Mouse (Mus musculus): ENCODE data around the gene Otud7b.
A peak's percentile ranks its signal among the peaks of the same experiment; 100 is the strongest.

Gene Otud7b

GRCm38 (mm10) chr3:96104261-96105065 lies at the start of gene Otud7b:
TSS of gene Otud7b (plus strand) at chr3:96104527.
- DNase-seq (ENCODE audit: low read depth in 1 of 2, low spot score in 2 of 2), result peak in 1 of 2 experiments; percentile 23

DNA sequence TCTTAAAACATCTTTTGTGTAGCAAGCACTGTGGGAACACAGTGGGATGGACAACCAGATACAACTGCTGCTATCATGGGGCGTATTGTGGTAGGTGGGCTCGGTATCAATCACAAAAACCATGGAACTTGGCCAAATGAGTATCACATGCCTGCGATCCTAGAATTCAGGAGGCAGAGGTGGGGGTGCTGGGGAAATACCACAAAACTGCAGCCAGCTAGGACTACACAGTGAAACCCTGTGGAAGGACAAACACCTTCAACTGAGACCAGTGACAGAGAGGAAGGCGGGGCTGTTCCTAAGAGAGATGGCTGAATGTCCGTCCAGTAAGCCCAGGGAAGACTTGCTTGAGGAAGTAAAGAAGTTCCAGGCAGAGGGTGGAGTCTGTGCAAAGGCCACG lies 49.0 kb upstream of the Otud7b start:
- no peak for DNase-seq (ENCODE audit: low read depth in 1 of 2, low spot score in 2 of 2)

GRCm38 (mm10) chr3:96056031-96056430 lies 48.3 kb upstream of the Otud7b start:
- no peak for DNase-seq (ENCODE audit: low read depth in 1 of 2, low spot score in 2 of 2)

DNA sequence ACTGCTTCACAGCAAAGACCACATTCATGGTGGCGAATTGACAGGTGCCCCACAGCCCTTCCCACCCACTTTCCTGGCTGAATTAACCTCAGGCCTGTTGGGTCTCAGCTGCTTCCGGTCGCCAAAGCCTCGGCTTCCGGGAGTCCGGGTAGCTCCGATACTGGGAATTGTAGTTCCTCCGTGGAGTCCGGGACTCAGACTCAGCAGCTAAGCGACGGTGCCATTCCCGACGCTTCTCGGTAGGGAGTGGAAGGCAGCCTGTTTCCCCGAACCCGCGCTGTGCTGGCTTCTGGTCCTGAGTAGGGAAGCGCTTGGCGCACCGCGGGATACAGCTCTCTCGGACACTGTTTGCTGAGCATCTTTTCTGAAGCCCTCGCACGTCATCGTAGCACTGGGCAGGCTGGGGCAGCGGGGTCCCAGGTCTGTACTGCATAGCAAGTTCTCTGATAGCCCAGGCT lies 46.6 kb upstream of the Otud7b start:
- DNase-seq (ENCODE audit: low read depth in 1 of 2, low spot score in 2 of 2), result peak; percentile 50 to 71

DNA sequence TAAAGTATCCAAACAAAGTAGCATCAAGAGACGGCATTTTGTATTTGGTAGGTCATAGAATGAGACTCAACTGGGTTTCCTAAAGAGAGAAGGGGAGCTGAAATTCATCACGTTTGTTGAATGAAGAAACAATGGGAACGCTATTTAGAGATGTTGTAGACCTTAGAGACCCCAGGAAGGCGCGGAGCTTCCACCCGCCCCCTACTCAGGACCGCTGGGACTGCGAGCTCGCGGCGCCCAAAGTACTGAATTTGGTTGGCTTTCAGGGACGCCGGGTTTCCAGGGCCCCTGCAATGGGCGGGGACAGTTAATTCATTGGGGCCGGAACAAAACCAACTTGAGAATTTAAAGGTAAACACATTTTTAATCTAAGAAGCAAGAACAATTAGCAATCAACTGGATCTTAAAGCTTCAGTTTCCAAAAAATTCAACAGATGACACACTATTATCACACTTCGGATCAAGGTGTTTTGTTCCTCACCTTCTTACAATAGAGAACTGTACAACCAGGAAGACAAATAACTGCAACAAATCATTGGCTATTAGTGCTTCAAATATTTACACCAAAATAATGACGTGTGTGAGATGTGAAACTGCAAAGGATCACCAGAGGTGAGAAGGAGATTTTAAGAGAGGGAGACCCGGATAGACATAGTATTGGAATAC lies 46.0 kb upstream of the Otud7b start, which contains the start of gene Vps45:
Vps45 (minus strand) TSS at position 236 of the 666 bp plus-strand sequence.
- no peak for DNase-seq (ENCODE audit: low read depth in 1 of 2, low spot score in 2 of 2)

GRCm38 (mm10) chr3:96060146-96060545 lies 44.2 kb upstream of the Otud7b start:
- no peak for DNase-seq (ENCODE audit: low read depth in 1 of 2, low spot score in 2 of 2)

GRCm38 (mm10) chr3:96063299-96063698 lies 41.0 kb upstream of the Otud7b start:
- DNase-seq (ENCODE audit: low read depth in 1 of 2, low spot score in 2 of 2), result no peak

GRCm38 (mm10) chr3:96064217-96064616 lies 40.1 kb upstream of the Otud7b start:
- DNase-seq (ENCODE audit: low read depth in 1 of 2, low spot score in 2 of 2), result no peak

GRCm38 (mm10) chr3:96065147-96065546 lies 39.2 kb upstream of the Otud7b start:
- no peak for DNase-seq (ENCODE audit: low read depth in 1 of 2, low spot score in 2 of 2)

GRCm38 (mm10) chr3:96065754-96066375 lies 38.5 kb upstream of the Otud7b start:
- no peak for DNase-seq (ENCODE audit: low read depth in 1 of 2, low spot score in 2 of 2)

DNA sequence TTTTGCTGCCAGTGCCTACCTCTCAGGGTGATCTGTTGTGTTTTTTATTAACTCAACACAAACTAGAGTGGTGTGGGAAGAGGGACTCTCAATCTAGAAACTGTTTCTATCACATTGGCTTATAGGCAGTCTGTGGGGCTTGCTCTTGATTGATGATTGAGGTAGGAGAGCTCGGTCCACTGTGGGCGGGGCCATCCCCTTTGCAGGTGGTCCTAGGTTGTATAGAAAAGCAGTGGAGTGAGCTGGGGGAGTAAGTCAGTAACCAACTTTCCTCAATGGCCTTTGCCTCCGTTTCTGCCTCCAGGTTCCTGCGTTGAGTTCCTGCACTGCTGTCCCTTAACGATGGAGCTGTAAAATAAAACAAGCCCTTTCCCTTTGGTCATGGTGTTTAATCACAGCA lies 37.6 kb upstream of the Otud7b start:
- DNase-seq (ENCODE audit: low read depth in 1 of 2, low spot score in 2 of 2), result no peak

GRCm38 (mm10) chr3:96069046-96069445 lies 35.3 kb upstream of the Otud7b start:
- DNase-seq (ENCODE audit: low read depth in 1 of 2, low spot score in 2 of 2), result no peak

DNA sequence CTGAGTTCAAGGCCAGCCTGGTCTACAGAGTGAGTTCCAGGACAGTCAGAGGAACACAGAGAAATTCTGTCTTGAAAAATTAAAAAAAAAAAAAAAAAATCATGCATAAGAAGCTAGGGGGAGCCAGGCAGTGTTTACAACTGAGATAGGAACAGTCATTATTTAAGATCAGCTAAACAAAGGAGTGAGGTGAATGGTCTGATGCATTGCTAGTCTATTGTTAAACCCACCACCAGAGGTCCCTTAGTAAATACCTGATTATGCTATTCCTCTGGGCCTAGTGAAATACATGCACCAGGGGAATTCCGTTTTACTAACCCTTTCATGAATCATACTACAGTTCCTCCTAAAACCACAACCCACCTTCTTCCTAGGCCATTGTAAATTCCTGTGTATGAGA lies 34.8 kb upstream of the Otud7b start:
- DNase-seq (ENCODE audit: low read depth in 1 of 2, low spot score in 2 of 2), result no peak

GRCm38 (mm10) chr3:96070241-96070640 lies 34.1 kb upstream of the Otud7b start:
- no peak for DNase-seq (ENCODE audit: low read depth in 1 of 2, low spot score in 2 of 2)

- DNase-seq (ENCODE audit: low read depth in 1 of 2, low spot score in 2 of 2), result no peak
Measured at GRCm38 (mm10) chr3:96072921-96073486, 31.3 kb upstream of the Otud7b start.

DNA sequence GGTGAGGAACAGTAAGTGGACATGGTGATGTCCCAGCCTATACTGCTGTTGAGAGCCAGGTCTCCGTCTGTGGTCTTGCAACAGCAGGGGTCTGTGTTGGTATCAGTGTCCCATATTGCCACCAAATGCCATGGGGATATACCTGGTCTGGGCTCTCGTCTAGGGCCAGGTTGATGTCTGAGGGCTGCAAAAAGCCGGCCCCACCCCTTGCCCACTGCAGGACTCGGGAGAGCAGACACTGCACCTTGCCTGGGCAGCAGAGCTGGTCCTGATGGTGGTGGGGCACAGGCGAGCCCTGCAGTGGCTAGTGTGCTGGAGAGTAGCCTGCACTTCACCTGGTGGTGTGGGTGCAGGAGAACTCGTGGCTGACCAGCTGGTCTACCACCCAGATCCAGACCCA lies 26.3 kb upstream of the Otud7b start:
- no peak for DNase-seq (ENCODE audit: low read depth in 1 of 2, low spot score in 2 of 2)

DNA sequence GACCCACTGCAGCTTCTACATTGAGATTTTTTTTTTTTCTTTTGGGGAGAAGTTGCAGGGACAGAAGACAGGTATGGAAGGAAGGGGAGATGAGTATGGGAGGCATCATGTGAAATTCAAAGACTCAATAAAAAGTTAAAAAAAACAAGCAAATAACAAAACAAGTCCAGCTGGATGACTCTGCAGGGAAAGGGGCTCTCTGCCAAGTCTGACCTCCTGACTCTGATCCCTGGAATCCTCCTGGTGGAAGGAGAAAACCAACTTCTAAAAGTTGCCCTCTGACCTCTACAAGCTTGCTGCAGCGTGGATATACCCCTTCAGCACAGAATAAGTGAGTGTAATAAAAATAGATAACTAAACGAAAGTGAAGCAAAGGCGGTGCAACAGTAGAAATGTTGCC lies 25.6 kb upstream of the Otud7b start:
- no peak for DNase-seq (ENCODE audit: low read depth in 1 of 2, low spot score in 2 of 2)

GRCm38 (mm10) chr3:96081006-96081405 lies 23.3 kb upstream of the Otud7b start:
- DNase-seq (ENCODE audit: low read depth in 1 of 2, low spot score in 2 of 2), result no peak

- no peak for DNase-seq (ENCODE audit: low read depth in 1 of 2, low spot score in 2 of 2)
Measured at GRCm38 (mm10) chr3:96081650-96082049, 22.7 kb upstream of the Otud7b start.

DNA sequence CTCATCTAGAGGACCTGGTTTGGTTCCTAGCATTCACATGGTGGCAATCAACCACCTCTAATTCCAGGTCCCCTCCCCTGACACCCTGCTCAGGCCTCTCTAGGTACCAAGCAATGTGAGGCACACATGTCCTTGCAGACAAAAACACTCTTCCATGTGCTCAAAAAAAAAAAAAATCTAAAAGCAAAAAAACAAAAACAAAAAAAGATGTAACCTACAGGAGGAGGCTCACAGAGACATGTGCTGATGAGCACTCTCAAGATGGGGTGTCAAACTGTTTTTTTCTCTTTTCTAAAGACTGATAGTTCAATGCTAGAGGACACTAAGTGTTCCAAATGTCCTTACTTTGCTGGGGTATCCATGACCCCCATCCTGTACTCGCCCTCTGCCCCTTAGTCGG lies 22.2 kb upstream of the Otud7b start:
- DNase-seq (ENCODE audit: low read depth in 1 of 2, low spot score in 2 of 2), result no peak

GRCm38 (mm10) chr3:96082714-96083508 lies 21.4 kb upstream of the Otud7b start:
- DNase-seq (ENCODE audit: low read depth in 1 of 2, low spot score in 2 of 2), result no peak

Measured in monocyte, adult 2 months (primary cell).